Mouse (Mus musculus) cerebellum, adult 11 months (tissue): ENCODE results near the gene Mical1.

Experiments used
- DNase-seq: peaks from one replicate; pipeline ENCODE4 v3.0.0; 2022

Gene Mical1

DNA sequence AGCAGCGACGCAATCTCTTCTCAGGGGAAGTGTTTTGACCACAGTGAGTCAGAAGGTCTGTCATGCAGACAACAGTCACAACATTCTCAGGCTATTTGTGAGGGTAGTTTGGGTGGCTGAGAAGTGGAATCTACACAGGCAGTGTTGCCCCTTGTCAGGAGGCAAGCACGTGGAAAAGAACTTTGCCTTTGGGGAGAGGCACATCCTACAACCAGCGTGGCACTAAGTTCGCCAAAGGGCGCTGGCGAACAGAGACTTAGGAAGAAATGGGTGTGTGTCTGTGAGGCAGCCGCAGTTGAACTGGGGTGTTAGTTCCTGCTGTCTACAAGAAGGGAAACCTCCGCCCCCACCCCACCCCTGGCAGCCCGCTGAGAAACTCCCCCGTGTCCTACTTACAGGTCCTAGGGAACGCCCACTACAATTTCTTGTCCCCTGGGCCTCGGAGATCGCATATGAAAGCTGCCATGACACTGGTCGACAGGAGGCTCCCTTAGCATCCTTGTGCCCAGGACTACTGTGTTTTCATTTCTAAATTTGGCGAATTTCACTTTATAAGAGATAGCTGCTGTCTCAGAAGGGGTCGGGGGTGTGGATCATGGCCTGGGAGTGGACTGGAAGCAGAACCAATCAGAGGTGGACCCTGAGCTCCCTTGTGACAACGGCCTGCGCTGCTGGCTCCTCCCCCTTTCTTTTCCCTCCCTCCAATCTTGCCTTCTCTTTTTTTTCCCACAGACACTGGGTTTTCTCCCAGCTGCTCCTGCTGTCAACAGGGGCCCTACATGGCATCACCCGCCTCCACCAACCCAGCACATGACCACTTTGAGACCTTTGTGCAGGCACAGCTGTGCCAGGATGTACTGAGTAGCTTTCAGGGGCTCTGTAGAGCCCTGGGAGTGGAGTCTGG is 1.4 kb downstream of the Mical1 start:
- DNase-seq = no peak

DNA sequence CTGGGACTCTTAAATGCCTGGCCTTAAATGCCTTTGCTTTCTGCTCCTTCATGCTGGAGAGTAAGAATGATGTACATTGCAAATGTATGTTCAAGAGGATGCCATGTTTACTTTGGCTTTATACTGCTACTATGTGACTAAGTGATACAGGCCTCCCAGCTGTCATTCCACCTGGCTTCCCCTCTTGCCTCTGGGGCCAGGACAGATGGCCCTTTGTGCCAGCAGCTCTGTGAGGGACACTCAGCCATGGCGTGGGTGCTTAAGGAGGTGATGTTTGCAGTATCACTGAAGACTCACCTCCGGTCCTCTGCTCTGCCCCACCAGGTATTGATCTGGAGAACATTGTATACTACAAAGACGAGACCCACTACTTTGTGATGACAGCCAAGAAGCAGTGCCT is 3.8 kb downstream of the Mical1 start:
- no peak for DNase-seq

- no peak for DNase-seq
These were observed 5.1 kb downstream of the Mical1 start for GRCm38 (mm10) chr10:41480938-41481880.

DNA sequence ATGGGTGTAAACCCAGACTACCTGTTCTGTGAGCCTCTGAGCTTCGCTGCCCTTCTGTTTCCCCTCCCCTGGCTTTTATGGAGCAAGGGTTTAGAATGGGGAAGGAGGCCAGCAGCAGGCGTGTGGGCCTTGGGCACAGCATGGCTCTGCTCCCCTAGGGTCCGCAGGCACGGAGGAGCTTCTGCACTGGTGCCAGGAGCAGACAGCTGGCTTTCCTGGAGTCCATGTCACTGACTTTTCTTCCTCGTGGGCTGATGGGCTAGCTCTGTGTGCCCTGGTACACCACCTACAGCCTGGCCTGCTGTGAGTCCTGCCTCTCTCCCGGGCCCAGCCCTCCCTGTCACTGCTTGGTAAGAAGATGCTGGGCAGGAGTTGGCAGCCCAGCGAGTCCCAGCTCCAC is 6.3 kb downstream of the Mical1 start:
- no peak for DNase-seq

DNA sequence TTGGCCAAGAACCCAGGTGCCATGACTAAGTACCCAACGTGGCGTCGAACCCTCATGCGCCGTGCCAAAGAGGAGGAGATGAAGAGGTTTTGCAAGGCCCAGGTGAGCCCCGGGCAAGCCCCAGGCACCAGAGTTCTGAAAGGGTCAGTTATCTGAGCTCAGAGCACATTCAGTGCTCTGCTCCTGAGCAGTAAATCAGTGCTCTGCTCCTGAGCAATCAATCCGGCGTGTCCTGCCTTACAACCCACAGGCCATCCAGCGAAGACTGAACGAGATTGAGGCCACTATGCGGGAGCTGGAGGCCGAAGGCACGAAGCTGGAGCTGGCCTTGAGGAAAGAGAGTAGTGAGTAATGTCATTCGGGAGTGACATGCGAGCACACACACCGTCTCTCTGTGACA is 9.7 kb downstream of the Mical1 start:
- DNase-seq = no peak

DNA sequence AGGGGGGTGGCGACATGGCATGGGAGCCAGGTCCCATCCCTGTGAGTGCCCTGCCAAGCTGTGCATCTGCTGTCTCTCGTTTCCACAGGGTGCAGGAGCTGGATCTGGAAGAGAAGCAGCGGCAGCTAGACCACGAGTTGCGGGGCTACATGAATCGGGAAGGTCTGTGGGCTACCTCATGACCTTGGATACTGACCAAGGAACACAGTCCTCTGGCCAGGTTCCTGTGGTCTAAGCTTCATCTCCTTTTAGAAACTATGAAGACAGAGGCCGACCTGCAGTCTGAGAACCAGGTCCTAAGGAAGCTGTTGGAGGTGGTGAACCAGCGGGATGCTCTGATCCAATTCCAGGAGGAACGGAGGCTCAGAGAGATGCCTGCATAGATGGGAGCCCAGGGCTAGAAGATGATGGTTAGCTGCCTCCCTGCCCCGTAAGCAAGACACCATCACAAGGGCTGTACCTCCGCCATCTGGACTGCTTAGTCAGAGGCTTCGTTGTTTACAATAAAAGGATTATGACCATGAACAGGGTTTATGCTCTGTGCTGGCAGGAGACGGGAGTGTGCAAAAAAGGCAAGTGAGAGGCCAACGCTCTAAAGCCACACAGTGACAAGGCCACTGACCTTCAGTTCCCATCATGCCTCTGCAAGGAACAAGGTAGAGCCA is 10.5 kb downstream of the Mical1 start:
- no peak for DNase-seq

- DNase-seq = no peak
These were observed 12.8 kb downstream of the Mical1 start for GRCm38 (mm10) chr10:41488877-41489276.

GRCm38 (mm10) chr10:41489294-41489693 is 13.2 kb downstream of the Mical1 start:
- DNase-seq = no peak

GRCm38 (mm10) chr10:41489708-41490517 is 13.8 kb downstream of the Mical1 start, which contains the start of the genes Smpd2 and Ppil6:
TSS of gene Smpd2 (minus strand) at chr10:41490369.
TSS of gene Ppil6 (plus strand) at chr10:41490439.
- DNase-seq = peak; percentile 91

GRCm38 (mm10) chr10:41490518-41490873 is 14.4 kb downstream of the Mical1 start:
- DNase-seq = no peak

DNA sequence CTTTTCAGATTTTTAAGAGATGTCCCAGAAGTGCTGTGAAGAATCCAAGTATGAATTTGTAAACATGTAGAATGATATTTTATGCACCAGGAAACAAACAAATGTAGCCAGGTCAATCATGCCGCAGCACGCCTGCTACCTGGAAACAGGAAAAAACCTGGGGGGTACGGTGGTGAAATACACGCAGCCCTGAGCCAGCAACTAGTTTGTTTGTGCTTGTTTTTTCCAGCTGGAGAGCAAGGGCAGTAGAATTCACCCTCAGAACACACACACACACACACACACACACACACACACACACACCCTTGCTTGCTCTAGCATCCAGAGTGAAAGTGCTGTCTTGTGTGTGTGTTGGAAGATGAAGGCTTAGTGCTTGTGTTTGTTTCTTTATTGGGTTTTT is 15.0 kb downstream of the Mical1 start:
- no peak for DNase-seq

GRCm38 (mm10) chr10:41500941-41501340 is 24.8 kb downstream of the Mical1 start:
- DNase-seq = no peak

- DNase-seq = no peak
These were observed 28.9 kb downstream of the Mical1 start for GRCm38 (mm10) chr10:41504996-41505395.

DNA sequence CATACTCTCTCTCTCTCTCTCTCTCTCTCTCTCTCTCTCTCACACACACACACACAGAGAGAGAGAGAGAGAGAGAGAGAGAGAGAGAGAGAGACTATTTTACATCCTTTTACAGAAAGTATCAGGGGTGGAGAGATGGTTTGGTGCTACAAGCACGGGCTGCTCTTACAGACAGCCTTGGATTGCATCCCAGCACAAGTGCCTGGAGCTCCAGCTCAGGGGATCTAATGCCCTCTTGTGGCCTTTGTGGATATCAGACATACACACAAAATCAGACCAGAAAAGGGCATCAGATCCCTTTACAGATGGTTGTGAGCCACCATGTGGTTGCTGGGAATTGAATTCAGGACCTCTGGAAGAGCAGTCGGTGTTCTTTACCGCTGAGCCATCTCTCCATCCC is 29.3 kb downstream of the Mical1 start:
- peak; percentile 64 for DNase-seq

GRCm38 (mm10) chr10:41509160-41509559 is 33.0 kb downstream of the Mical1 start:
- no peak for DNase-seq

GRCm38 (mm10) chr10:41514301-41514700 is 38.2 kb downstream of the Mical1 start:
- no peak for DNase-seq

DNA sequence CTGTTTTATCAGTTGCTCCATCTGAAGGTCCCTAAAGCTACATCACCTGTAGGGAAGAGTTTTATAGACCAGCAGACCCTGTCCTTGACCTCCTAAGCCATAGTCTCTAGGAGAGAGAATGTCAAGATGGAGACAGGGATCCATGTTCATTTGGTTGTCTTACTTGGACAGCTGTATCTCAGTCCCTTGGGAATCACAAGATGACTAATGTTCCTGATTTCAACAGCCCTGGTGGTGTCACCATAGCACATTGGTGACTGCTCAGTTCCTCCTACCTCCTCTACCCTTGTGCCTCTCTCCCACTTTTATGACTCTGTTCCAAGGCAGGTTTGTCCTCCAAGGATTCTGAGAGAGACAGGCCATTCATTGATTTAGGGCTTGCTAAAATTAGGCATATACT is 38.8 kb downstream of the Mical1 start:
- no peak for DNase-seq

DNA sequence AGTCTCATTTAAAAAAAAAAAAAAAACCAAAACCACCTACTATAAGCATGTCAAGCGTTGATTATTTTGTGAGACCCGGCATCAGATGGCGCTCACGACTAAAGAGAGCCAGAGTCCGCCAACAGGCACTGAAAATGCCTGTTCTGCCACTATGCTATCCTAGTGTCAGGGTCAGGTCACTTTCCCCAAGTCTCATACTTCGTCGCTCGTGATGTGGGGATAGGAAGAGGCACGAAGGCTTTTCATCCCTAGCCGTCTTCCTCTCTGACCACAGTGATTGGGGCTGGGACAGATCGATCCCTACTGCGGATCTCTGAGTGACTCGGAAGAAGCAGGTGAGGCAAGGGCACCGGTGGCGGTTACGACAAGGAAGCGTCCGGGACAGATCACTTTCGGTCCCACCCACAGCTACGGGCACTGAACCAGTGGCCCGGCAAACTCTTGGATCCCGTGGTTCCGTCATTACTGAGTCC is 42.4 kb downstream of the Mical1 start:
- DNase-seq = peak; percentile 66

DNA sequence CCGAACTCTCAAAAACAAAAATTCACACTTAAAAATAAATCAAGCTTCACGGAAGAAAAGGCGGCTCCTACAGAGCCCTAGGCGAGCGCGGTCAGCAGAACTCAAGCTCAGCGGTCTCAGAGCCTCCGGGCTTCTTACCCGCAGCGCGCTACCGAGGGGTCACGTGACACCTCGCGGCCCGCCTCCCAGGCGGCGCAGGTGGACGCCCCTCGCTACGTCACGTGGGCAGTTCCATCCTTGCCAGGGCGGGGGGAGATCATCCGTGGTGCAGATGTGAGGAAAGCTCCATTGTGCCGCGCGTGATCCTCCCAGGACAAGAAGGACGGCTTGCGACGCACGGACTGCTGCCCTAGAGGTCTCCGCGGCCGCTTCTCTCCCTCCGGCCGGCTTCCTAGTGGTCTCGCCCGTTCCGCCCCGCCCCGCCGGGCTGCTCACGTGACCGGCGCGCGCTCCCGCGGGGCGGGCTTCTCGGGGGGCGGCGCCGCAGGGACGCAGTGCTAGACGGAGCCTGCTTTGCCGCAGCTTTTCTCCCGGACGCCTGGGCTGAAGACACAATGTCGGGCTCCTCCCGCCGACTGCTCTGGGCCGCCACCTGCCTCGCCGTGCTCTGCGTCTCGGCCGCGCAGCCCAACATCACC is 43.0 kb downstream of the Mical1 start, which contains the start of gene Cd164:
Cd164 (plus strand) TSS at position 434 of the 638 bp plus-strand sequence.
- peak; percentile 92 for DNase-seq

- DNase-seq = peak; percentile 50
These were observed 43.7 kb downstream of the Mical1 start for GRCm38 (mm10) chr10:41519640-41520409.

DNA sequence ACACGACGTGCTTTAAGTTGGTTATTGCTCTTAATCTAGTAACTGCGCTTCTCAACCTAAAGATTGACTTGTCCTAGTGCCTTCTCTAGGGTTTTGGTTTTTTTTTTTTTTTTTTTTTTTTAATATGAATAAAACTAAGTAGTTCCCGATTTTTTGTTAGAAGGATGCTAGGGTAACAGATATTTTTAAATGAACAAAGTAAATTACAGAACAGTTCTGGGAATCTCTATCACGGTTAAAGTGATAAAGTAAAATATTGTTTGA is 44.2 kb downstream of the Mical1 start:
- no peak for DNase-seq
